ENCODE assay signal across 16 mouse cellular contexts in the genomic region with DNA sequence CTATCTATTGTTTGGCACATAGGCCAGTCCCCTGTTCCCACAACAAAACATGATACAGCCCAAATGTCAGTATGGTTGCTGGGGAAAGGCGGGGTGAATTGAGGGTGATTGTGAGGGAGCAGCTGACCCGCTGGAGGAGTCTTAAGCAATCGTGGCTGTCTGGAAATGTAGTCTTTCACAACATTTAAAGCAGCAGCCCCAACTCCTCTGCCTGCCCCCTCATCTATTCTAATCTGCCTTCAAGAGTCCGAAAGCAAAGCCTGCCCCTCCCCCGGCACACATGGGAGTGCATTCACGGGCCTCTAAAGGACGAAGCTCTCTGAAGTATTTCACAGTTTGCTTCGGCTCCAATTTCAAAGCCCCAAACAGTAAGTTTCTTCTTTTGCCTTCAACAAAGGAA.
DNase-seq lines count a peak whose midpoint lies in the region; ATAC-seq and TF ChIP-seq lines count a peak whose summit lies in the region.
"Had no signal": no experiment of that assay in that cellular context is flagged by ENCODE, and none has a peak within 500 bp of the region (broad histone marks: within the 10 kb centered on the region; RNA-seq: fewer than 3 reads in every experiment).

No protein-coding gene starts in this region.

- DNase-seq in lung, adult 18-20 months, result peak; percentile 87 to 91
- DNase-seq in hindbrain, embryonic 11.5 days (ENCODE audit: low spot score), result no peak
- no peak for DNase-seq in testis, postnatal 10 days (ENCODE audit: low spot score)
- DNase-seq in right cerebral cortex, postnatal 10 days (ENCODE audit: low spot score in 2 of 2), result no peak
- DNase-seq: liver, embryonic 13.5 days; right cerebral cortex, postnatal 14 days; thymus, postnatal 4 days had no signal

- no peak overlapping the region for H3K4me3 ChIP-seq in intestine, postnatal 0 days (ENCODE audit: low read depth, low read length)
- H3K4me3 ChIP-seq in intestine, embryonic 15.5 days (replicated peaks), result no peak overlapping the region
- no peak overlapping the region for H3K4me3 ChIP-seq in hindbrain, embryonic 11.5 days (ENCODE audit: low read depth, low read length)
- H3K4me3 ChIP-seq: heart, embryonic 12.5 days; hindbrain, embryonic 15.5 days; liver, embryonic 13.5 days; stomach, embryonic 15.5 days had no signal

- H3K4me1 ChIP-seq in intestine, postnatal 0 days (replicated peaks; ENCODE audit: control insufficient read depth, insufficient read depth, low read length), result 0 out of 2 replicates have a peak, but pooled peaks cover 5% of the 10 kb centered on the region
- H3K4me1 ChIP-seq in intestine, embryonic 15.5 days (replicated peaks), result peaks cover 15% of the 10 kb centered on the region
- H3K4me1 ChIP-seq in hindbrain, embryonic 11.5 days (replicated peaks; ENCODE audit: control insufficient read depth, insufficient read depth, low read length), result 0 out of 2 replicates have a peak, but pooled peaks cover 4% of the 10 kb centered on the region
- H3K4me1 ChIP-seq: liver, embryonic 13.5 days had no signal

- ATAC-seq in intestine, postnatal 0 days, result 0 out of 2 replicates have a peak, but pooled peaks have one; percentile 28
- ATAC-seq in intestine, embryonic 15.5 days, result no peak
- ATAC-seq in common myeloid progenitor, adult 5-6 weeks (replicated peaks; ENCODE audit: low read depth, poor library complexity, severe bottlenecking), result peak; percentile 24; the same call in 1 of the 2 replicates
- peak; percentile 70 for ATAC-seq in megakaryocyte, adult 5-6 weeks (ENCODE audit: poor library complexity, severe bottlenecking)
- ATAC-seq in hindbrain, embryonic 11.5 days (ENCODE audit: low FRiP score), result no peak
- ATAC-seq: midbrain, embryonic 16.5 days; Patski had no signal

- no peaks in the 10 kb centered on the region for H3K36me3 ChIP-seq in intestine, postnatal 0 days (ENCODE audit: control insufficient read depth, insufficient read depth)
- H3K36me3 ChIP-seq in intestine, embryonic 15.5 days, result no peaks in the 10 kb centered on the region
- H3K36me3 ChIP-seq in hindbrain, embryonic 11.5 days (ENCODE audit: control insufficient read depth, insufficient read depth, low read length), result no peaks in the 10 kb centered on the region
- H3K36me3 ChIP-seq: heart, embryonic 12.5 days; hindbrain, embryonic 15.5 days; stomach, embryonic 15.5 days had no signal

- 34% methylated on average over 8 of the region's 8 CpGs for WGBS in intestine, postnatal 0 days
- WGBS in intestine, embryonic 15.5 days, result 53% methylated on average over 8 of the region's 8 CpGs
- 29% methylated on average over 8 of the region's 8 CpGs for WGBS in hindbrain, embryonic 11.5 days

- no peaks in the 10 kb centered on the region for H3K9me3 ChIP-seq in intestine, postnatal 0 days (ENCODE audit: control insufficient read depth)
- H3K9me3 ChIP-seq in intestine, embryonic 15.5 days, result no peaks in the 10 kb centered on the region
- peaks cover 2% of the 10 kb centered on the region; the same call in 1 of the 2 replicates for H3K9me3 ChIP-seq in hindbrain, embryonic 11.5 days (ENCODE audit: control insufficient read depth, low read length)
- H3K9me3 ChIP-seq: hindbrain, embryonic 15.5 days; liver, embryonic 13.5 days; stomach, embryonic 15.5 days had no signal

- H3K27me3 ChIP-seq in intestine, postnatal 0 days (replicated peaks; ENCODE audit: control insufficient read depth, insufficient read depth, low read length), result no peaks in the 10 kb centered on the region
- H3K27me3 ChIP-seq in intestine, embryonic 15.5 days (replicated peaks), result no peaks in the 10 kb centered on the region
- no peaks in the 10 kb centered on the region for H3K27me3 ChIP-seq in hindbrain, embryonic 11.5 days (ENCODE audit: control insufficient read depth, insufficient read depth, low read length)
- H3K27me3 ChIP-seq: liver, embryonic 13.5 days; Patski; stomach, embryonic 15.5 days had no signal

- H3K9ac ChIP-seq in intestine, postnatal 0 days (ENCODE audit: low read depth, low read length), result no peak overlapping the region
- H3K9ac ChIP-seq in intestine, embryonic 15.5 days, result no peak overlapping the region
- no peak overlapping the region for H3K9ac ChIP-seq in hindbrain, embryonic 11.5 days (ENCODE audit: low read depth, low read length)
- H3K9ac ChIP-seq: heart, embryonic 12.5 days; hindbrain, embryonic 15.5 days; liver, embryonic 13.5 days; stomach, embryonic 15.5 days had no signal

- no peak overlapping the region for H3K27ac ChIP-seq in intestine, postnatal 0 days (ENCODE audit: low read depth, low read length)
- no peak overlapping the region for H3K27ac ChIP-seq in intestine, embryonic 15.5 days
- H3K27ac ChIP-seq in hindbrain, embryonic 11.5 days (ENCODE audit: low read depth, low read length), result no peak overlapping the region
- H3K27ac ChIP-seq: hindbrain, embryonic 15.5 days; liver, embryonic 13.5 days; stomach, embryonic 15.5 days had no signal

- peak overlapping the region; percentile 17; the same call in 1 of the 2 replicates for H3K4me2 ChIP-seq in intestine, postnatal 0 days (replicated peaks; ENCODE audit: low read depth)
- no peak overlapping the region for H3K4me2 ChIP-seq in intestine, embryonic 15.5 days (replicated peaks)
- H3K4me2 ChIP-seq in hindbrain, embryonic 11.5 days (replicated peaks; ENCODE audit: low read depth, low read length), result no peak overlapping the region
- H3K4me2 ChIP-seq: heart, embryonic 12.5 days; hindbrain, embryonic 15.5 days; liver, embryonic 13.5 days; stomach, embryonic 15.5 days had no signal

- no peak for TF ChIP-seq CTCF in intestine, postnatal 0 days (IDR thresholded peaks at IDR 0.05; ENCODE audit: low read depth)

Comparison
In these comparisons a context has a peak if more than half of its experiments do, and no peak if none do; other contexts are left out.
1. ATAC-seq: peak in intestine, postnatal 0 days (single experiment), common myeloid progenitor, adult 5-6 weeks (single experiment) and megakaryocyte, adult 5-6 weeks (single experiment); none in intestine, embryonic 15.5 days (single experiment) and hindbrain, embryonic 11.5 days (single experiment).
2. DNase-seq: peak in lung, adult 18-20 months (2 of 2); none in hindbrain, embryonic 11.5 days (single experiment), testis, postnatal 10 days (single experiment) and right cerebral cortex, postnatal 10 days (0 of 2).